Mouse (Mus musculus) retina, postnatal 1 day (tissue): ENCODE measurements around the gene Casc4.

Experiments
- DNase-seq: peaks from one replicate; pipeline ENCODE4 v3.0.0-alpha.2; 2012

Casc4 gene

DNA sequence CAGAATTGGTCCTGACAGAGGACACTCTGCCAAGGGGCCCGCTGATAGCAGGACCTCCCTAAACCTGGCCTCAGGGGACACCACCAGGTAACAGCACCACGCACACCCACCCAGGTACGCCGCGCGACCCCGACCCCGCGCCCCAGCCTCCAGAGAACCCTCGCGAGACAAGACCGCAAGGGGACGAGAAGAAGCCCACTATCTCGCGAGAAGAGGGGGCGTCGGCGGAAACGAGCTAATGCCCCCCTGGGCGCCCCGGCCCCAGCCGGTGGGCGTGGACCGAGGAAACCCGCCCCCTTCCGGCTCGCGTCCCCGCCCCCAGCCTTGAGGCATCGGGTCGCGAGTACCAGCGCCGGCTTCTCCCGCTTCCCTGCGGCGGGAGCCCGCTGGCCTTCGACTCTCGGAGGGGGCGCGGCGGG lies at the start of gene Casc4:
Gene Casc4 (plus strand): TSS at position 339 of the 419 bp plus-strand sequence.
- peak; percentile 98 for DNase-seq

DNA sequence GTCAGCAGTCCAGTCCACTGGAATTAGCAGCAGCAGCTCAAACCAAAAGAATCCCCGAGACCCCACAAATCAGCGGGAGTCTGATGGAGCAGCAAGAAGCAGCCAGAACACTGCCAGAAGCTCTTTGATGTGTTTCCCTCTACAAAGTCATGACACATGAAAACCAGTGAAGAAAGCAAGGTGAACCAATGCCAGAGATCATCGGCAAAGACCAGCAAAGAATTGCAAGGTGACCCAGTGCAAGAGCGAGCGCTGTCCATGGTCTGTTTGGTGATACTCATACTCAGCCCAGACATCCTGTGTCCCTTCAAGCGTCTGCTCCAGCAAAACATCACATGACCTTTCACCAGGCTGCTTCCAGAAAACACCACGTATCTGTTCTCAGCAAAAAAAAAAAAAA lies 45.0 kb upstream of the Casc4 start:
- DNase-seq, result no peak

DNA sequence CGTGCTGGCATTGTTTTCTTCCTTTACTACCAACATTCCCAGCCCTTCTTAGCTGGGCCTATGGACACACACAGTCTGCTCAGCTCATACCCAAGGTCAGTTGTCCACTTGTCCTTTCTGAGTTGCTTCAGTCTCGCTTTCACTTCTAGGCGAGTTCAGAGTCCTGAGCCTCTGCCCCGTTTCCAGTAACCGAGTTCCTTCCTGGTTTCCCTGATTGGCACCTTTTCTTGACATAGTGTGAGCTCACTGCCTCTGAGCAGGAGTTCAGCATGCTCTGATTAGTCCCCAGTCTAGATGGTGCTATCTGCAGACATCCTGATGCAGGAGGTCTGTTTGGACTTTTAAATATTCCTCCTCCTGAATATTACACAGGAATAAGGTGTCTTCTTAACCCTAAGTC lies 42.1 kb upstream of the Casc4 start:
- DNase-seq, result no peak

DNA sequence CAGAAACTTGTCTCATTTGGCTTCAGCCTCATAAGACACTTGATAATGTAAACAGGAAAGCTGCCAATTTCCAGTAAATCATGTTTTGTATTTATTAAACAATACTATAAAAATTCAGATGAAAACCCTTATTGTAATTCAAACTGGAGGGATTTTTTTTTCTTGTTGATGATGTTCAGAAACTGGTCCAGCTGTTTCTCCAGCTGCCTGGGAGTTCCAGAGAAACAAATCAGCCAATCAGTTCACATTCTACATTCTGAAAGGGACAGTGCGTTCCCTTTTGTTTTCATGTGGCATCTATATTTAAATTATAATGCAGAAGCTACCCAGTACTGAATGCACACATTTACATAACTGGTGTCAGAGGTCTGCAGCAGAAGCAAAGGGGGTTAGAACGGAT lies 40.6 kb upstream of the Casc4 start:
- no peak for DNase-seq

DNA sequence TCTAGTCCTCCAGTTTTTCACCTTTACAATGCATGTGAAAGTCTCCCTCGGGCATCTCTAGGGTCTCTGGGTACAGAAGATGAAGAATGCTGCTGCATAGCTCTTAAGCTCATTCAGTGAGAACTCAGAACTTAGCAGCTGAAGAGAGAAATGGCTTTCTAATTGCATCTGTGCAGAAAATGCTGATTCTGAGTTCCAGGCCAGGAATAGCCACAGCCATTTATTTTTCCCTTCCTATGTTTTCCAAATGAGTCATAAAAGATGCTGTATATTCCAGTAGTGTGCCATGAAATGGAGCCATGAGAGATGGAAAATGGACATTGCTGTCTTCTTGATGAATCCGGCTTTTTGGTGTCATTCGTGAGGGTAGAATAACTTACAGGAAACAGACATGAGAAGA lies 38.4 kb upstream of the Casc4 start:
- DNase-seq, result no peak

DNA sequence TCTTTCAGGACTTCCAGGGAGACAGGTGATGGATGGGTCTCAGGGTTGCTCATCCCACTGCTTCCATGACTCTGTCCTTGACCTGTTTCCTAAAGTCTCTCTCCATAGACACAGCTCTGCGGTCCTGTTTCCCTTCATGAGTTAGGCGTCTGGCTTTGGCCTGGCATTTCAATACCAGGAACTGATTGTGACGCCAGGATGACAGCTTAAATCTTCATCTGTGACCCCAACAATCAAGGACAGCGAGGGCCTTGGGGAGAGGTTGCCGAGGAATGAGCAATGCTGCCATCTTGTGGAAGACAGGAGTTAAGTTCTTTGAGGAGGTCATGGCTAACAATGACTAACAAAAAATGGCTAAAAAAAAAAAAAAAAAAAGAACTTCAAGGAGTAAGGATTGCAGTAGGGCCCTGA lies 34.3 kb upstream of the Casc4 start:
- peak; percentile 87 for DNase-seq

DNA sequence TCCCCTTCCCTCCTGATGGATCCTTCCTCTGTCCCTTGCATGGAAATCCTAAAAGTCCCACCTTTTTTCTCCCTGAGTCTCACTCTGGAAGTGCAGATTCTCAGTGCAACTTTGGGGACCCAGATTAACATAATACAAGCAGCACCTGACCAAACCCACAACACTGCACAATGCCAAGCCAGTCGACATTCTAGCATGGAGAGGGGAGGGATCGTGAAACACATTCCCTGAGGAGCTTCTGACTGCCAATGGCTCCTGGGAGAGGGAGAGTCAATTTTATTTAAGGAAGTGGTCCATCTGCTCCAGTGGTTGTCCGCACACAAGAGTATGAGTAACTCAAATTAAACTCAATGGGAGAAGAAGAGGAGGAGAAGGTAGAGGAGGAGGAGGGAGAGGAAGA lies 31.8 kb upstream of the Casc4 start:
- no peak for DNase-seq

DNA sequence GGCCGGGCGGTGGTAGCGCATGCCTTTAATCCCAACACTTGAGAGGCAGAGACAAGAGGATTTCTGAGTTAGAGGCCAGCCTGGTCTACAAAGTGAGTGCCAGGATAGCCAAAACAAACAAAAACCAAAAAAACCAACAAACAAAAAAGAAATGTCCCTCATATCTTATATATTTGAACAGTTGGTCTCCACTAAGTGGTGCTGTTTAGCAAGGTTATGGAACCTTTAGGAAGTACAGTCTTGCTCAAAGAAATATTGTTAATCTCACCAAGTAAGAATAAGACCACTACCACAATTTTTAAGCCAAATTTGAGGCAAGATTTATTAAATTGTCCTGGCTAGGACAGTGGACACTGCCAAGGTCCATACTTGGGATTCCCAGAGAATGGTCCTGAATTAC lies 25.3 kb upstream of the Casc4 start:
- DNase-seq, result no peak

DNA sequence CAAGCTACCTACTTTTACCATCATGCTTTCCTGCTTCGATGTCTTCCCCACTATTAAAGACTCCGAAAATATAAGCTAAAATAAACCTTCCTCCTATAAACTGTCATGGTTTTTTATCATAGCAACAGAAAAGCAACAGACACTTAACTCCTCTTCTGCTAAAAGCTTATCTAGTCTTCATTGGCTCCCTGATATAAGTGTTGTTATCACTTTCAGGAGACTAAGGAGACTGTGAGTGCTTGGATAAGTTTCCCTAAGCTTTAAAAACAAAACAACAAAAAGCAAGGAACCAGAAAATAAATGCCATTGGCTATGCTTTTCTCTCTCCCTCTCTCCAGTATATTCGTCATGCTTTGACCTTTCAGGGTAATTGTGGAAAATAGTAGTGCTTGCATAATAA lies 24.5 kb upstream of the Casc4 start:
- no peak for DNase-seq

DNA sequence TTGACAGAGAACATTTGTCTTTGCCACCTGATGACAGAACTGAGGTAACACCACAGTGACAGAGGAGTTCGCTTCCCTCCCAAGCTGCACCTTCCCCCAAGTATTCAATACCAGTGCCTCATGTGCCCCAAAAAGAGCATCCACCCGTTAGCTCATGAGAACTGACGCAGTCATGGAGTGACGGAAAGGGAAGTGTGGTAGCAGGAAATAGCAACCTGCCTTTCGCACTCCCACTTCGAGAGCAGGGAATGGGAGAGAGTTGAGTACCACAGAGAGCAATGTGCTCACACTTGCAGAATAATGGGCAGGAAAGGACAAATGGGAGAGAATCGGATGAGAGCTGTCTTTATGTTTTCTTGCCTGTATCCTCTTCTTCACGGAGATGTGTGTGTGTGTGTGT lies 20.7 kb upstream of the Casc4 start:
- no peak for DNase-seq

DNA sequence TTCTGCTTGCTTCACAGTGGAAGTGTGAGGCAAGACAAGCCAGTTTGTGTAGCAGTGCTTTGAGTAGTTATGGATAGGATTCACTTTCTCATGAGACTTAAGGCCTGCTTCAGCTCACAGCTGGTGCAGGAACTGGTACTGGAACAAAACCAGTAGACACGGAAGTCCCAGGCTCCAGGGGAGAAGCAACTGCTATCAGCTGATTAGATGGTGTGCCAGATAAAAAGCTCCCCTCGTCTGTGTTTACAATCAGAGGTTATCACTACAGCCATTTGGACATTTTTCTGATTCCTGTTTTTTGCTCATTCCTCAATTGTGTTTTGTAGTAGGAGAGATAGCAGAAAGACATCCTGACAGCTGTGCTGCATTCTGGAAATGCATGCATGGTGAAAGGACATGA lies 14.7 kb upstream of the Casc4 start:
- no peak for DNase-seq

DNA sequence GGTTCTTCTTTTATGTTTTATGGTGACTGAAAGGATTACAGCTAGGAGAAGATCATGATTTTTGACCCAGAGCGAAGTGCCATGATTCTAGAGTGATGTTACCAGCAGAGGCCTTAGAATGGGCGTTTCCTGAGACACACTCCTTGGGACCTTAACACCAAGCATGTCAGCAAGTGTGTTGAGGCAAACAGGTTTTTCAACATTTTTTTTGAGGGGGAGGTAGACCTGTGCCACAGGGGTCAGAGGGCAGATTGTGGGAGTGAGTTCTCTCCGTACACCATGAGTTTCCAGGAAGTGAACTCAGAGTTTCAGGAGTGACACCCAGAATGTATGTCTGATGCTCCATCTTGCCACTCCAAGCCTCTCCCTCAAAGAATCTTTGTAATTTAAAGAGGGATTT lies 12.8 kb upstream of the Casc4 start:
- DNase-seq, result no peak

DNA sequence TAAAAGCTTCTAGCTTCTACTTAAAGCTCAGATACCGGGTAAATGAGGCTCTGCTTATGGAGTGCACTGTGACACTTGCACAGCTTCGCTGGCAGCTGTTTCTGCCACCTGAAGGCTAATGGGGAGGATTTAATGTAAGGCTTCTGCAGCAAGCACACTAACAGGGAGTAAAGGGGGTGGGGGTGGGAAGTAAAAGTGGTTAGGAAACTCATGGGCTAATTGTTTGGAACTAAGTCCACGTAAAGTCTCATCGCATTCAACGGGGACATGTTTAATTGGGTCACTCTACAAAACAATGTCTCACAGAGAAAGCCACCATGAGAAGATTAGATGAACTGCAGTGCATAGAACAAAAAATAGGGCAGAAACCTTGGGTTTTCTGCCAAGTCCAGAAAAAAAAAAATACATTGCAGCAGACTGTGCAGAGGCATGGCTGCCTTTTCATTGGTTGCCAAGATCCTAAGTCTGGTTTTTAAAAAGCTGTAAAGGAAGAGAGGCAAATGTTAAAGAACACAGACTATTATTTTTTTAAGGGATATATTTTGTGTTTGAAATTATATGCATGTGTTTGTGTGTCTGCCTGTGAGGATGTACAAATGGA lies 7.3 kb upstream of the Casc4 start:
- peak; percentile 55 for DNase-seq

DNA sequence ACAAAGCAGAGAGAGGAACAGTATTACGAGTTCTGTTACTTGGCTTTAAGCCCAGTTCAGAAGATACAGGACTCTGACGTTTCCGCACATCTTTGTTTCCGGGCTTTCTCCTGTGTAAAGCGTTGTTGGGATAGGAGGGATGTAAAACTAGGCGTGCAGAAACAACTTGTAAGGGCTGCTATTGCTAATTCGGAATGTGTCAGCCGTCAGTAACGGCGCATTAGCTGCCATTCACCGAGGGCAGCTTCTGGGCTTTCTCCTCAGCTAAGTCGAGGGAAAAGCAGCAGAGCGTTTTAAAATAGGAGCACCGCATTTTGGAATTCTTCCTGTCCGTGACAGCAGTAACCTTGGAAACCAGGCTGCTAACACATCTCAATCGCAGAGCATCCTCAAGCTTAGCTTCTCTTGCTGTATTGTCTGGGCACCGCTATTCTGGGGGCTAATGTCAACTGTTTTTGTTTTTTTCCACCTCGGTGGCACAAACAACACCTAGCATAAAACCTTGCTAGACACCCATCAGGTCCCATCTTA lies 634 bp upstream of the Casc4 start:
- DNase-seq, result no peak

DNA sequence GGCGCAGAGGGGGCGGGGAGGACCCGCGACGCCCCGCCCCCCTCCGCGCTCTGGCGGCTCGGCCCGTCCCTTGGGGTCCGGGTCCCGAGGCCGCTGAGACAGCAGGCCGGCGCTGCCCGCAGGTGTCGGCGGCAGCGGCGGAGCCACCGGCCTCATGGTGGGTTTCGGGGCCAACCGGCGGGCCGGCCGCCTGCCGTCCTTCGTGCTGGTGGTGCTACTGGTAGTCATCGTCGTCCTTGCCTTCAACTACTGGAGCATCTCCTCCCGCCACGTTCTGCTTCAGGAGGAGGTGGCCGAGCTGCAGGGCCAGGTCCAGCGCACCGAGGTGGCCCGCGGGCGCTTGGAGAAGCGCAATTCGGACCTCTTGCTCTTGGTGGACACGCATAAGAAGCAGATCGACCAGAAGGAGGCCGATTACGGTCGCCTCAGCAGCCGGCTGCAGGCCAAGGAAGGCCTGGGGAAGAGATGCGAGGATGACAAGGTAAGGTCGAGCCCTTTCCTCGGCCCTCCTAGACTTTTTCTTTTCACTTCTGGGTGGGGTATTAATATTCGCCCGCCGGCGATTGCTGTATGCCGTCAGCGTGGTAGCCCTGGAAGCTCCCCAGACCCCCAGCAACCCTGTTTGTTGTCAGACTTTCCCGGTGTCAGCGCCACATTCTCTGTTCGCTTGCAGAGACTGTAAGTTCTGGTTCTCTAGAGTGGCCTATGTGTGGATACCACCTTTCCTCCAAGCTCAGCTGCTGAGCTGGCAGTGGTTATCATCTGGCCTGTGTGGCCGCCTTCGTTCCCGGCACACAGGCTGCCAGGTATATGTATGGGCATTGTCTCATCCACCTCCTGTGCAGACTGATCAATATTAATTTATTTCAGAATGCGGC lies 520 bp downstream of the Casc4 start:
- no peak for DNase-seq

DNA sequence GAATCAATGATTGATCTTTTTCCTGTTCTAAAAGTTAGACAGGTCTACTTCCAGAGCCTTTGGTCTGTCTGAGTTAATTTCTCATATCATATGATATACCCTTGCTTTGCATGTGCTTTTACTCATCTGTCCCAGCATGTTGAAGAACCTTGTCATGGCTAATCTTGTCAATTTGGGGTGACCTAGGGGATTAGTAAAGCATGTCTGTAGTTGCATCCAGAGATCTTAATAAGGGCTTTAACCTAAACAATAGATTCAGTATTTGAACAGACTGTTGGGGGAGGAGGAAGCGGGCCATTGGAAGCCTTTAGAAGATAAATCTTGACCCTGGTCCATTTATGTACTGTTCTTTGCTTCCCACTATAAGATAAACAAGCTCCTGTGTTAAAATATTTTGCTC lies 12.7 kb downstream of the Casc4 start:
- peak; percentile 74 for DNase-seq

DNA sequence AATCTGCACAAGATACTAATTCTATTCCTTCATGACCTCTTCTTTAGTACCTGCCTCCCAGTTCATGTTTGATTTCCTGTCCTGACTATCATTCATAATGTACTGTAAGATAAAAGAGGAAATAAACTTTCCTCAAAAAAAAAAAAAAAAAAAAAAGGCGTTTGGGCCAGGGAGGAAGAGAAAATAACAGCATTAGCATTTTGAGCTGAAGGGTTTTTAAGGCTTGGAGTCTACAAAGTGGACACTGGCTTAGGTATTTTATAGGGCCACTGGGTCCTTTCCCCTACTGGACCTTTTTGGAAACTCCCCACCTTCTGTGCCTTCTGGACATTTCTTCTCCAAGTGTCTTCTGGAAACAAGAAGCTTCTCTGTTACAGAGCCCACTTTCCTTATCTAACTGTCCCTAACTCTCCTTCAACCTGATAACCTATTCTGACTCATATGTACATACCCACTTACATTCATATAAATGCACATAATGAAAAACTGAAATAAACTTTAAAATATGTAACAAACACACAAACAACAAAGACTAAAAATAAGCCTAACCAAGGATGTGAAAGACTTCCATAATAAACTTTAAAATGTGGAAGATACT lies 18.8 kb downstream of the Casc4 start:
- DNase-seq, result no peak

DNA sequence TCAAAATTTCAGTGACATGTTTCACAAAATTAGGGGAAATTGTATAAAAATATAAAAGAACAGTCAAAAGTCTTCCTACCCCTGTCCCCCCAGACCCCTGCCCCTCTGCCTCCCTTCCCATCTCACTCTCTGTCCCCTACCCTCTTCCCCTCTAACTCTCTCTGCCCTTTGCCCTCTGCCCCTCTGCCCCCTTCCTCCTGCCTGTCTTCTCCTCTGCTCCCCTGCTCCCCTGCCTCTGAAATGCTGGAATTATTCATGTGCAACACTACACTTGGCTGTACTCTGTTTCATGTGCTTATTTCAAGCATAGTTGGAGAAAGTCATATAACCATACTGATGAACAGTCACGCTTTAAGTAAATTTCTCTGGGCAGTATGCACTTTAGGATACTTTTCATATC lies 19.6 kb downstream of the Casc4 start:
- no peak for DNase-seq

DNA sequence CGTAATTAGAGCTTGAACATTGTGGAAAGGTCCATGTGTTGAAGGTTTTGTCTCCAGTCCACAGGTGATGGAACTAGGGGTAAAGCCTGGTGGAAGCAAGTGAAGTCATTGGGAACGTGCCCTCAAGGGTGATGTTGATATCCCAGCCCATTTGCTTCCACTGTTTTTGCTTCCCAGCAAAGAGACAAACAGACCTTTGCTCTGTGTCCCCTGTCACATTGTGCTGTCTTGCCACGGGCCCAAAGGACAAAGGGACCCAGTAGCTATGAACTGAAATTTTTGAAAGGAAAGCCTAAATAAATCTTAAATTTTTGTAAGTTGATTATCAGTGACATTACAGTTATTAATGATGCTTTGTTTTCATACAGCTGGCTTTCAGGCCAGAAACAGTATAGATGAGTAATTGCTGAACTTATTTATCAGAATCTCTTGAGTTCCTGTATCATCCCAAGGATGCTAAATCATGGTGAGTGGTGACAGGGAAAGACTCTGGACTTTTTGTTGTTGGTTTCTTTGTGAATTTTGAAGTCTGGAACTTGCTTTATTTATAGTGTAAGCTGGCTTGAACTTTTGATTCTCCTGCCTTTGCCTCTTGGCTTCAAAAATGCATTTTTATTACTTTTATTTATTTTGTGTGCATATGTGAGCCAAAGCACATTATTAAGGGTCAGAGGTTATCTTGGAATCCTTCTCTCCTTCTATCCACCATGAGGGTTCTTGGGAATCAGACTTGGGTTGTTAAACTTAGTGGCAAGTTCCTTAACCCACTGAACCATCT lies 22.1 kb downstream of the Casc4 start:
- DNase-seq, result no peak

DNA sequence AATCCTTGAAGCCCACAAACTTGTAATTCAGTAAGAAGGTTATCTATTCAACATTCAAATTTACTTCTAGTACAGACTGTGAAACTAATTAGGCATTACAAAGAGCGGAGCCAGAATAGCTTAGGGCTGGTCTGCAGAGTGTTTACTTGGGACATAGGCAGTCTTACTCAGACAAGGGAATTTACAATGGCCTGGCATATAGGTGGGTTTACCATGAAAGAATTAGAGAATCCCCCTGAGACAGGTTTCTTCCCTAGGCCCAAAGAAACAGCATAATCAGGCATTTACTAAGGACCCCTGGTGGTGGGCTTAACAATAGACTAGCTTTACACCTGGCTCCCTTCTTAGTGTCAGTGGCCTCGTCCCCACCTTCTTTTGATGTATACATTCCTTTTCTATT lies 28.5 kb downstream of the Casc4 start:
- DNase-seq, result no peak

DNA sequence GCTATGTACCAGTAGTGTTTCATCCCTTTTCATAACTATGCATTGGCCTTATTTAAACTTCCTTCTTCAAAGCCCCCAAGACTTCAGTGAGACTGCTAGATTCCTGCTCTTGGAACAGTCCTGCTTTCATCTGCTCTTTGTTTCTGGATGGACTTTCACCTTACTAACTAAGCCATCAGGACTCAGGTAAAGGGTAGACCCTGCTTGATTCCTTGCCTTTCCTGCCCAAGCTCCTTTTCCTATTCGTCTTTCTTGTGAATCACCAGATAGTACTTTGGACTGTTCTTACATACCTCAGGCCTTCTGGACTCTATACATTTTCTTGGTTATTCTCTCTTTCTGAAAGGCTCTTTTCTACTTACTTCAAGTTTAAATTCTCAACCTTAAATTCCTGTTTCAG lies 30.1 kb downstream of the Casc4 start:
- no peak for DNase-seq

DNA sequence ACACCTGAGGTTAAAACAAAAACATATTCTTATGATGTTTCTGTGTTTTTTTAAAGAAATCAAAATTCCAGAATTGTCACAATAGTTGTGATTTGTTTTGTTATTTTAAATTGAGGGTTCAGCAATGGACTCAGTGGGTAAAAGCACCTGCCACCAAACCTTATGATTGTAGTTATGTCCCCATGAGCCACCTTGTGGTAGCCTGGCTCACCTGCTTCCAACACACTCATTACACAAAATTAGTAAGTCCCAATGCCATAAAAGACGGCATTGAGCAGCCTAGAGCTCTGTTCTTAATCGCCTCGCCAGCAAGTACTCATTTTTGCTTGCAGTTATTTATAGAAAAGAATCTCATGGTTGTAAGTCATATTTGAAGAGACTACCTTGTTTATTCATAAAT lies 43.2 kb downstream of the Casc4 start:
- peak; percentile 11 for DNase-seq
